Mouse (Mus musculus) embryonic stem cell, embryonic (primary cell): ENCODE results near the gene Glis1.

Experiments used
- CTCF ChIA-PET, 4 experiments: fragments of 300-600 bp in 2 of 4; fragments of 350-600 bp in 2 of 4; sonication (Branson Sonifier 250); formaldehyde crosslinking; loops; one replicate each; lab custom pipeline; 2022; ENCODE audit warnings: inconsistent platforms in 2 of 4; lab: Charles Lee
- POLR2A ChIA-PET, 4 experiments: fragments of 300-600 bp in 2 of 4; fragments of 350-600 bp in 2 of 4; sonication (Branson Sonifier 250); formaldehyde crosslinking; loops; one replicate each; lab custom pipeline; 2022; ENCODE audit warnings: antibody characterized with exemption in 4 of 4, inconsistent platforms in 1 of 4; lab: Charles Lee

Gene Glis1

DNA sequence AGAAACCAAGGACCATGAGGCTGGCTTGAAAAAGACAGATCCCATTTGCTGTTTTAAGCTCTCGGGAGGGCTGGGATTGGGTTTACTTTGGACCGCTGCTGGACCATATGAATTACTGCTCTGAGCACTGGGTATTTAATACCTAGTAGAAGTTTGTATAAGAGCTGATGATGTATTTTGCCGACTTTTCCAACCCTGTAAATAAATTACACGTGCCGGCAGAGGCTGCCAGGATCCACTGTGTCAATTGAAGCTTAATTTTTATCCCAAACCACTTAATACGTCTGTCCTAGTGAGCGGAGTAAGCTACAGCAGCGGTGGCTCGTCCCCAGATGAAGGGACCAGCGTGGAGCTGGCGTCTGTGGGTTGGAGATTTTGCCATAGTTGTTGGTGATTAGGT lies 7.9 kb downstream of the Glis1 start:
- ChIA-PET CTCF (interaction anchor here in 3 of 4 experiments (0.5 to 3.7 kb wide), 6 partner anchors 11 to 1146 kb away, joined by 3 to 15 read pairs (median 4); no protein-coding TSS in a partner anchor), POLR2A (no interaction called here)

DNA sequence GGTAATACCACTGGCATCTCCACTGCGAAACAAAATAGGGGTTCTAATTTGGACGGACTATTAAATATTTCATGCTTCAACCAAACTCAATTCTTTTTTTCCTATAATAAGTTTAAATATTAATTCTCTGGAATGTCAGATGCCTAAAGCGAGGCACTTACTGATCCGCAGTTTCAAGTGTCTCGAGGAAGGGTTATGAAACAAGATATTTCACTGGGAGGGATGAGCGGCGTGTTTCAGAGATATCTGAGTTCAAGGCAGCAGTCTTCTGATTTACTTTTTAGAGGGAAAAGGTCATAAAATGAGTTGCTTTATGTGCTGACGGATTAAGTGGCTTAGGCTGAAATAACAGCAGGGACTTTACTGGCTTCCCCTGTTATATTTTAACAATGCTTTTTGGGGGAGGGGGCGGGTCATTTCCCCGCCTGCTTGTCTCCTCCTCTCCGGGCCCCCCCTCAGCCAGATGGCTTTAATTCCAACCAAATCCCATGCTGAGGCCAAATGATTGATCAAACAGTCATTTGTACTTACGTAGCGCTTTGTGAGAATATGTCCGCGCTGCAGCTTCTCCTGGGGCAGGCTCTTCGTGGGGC lies 8.6 kb downstream of the Glis1 start:
- ChIA-PET POLR2A (interaction anchor here in 2 of 4 experiments (0.6 kb wide), 2 partner anchors 140 to 207 kb away, joined by 3 read pairs; no protein-coding TSS in a partner anchor), CTCF (interaction anchor here (0.5 to 3.7 kb wide), 9 partner anchors 10 to 1145 kb away, joined by 3 to 15 read pairs (median 4); no protein-coding TSS in a partner anchor)

GRCm38 (mm10) chr4:107443621-107444020 lies 9.2 kb downstream of the Glis1 start:
- ChIA-PET CTCF (interaction anchor here (0.6 to 2.4 kb wide), 6 partner anchors 9 to 210 kb away, joined by 3 to 7 read pairs (median 4); no protein-coding TSS in a partner anchor), POLR2A (interaction anchor here in 2 of 4 experiments (0.6 kb wide), 2 partner anchors 140 to 1016 kb away, joined by 3 read pairs; no protein-coding TSS in a partner anchor)

GRCm38 (mm10) chr4:107448481-107448880 lies 14.1 kb downstream of the Glis1 start:
- CTCF ChIA-PET, result interaction anchor here in 2 of 4 experiments (0.5 to 1.5 kb wide), 9 partner anchors 10 to 253 kb away, joined by 3 to 6 read pairs (median 3); no protein-coding TSS in a partner anchor
- POLR2A ChIA-PET, result interaction anchor here in 2 of 4 experiments (0.6 to 0.7 kb wide), 3 partner anchors 8 to 68 kb away, joined by 3 read pairs; no protein-coding TSS in a partner anchor

GRCm38 (mm10) chr4:107449519-107449918 lies 15.1 kb downstream of the Glis1 start:
- POLR2A ChIA-PET, result no interaction called here

DNA sequence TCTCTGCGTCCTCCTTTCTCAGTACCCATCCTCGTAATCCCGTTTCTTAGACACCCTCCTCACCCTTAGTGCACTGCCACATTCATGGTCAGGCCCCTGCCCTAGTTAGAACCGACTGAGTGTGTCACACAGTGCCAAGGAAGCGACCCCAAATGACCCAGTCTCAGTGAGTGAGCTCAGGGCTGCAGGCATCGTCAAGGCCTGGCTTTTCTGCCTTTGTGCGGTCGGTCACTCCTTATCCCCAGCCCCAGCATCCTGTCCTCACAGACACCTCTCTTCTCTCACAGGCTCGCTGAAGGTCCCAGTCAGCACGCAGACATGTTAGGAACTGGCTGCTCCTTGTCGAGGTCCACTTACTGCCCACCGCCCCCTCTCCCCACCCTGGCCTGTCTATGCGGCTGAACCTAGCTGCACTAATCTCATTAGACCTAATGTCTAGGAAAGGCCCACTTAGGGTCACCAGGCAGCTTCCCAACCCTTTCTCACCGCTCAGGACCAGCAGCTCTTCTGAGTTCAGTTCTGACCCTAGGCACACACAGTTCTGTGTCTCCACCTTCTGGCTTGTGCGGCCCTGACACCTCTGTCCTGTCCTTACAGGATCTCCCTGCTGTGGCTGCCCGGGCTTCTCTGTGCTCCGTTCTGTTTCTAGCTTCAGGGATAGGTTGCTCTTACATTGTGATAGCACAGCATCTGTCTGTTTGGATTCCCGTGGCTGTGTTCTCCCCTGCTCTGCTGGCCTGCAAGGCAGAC lies 18.1 kb downstream of the Glis1 start:
- POLR2A ChIA-PET, result interaction anchor here in 2 of 4 experiments (0.8 to 1.6 kb wide), 6 partner anchors 11 to 274 kb away, joined by 3 to 5 read pairs (median 4); partner anchors contain the start of genes Tceanc2 (in 1 of the 2) and Tmem59 (in 1 of the 2)
- CTCF ChIA-PET, result interaction anchor here (0.6 to 3.2 kb wide), 20 partner anchors 8 to 1009 kb away, joined by 3 to 15 read pairs (median 4); partner anchors contain the start of gene Dmrtb1 (in 1 of the 4)

More at GRCm38 (mm10) chr4:107449519-107449918, 15.1 kb downstream of the Glis1 start:
- CTCF ChIA-PET, result interaction anchor here in 1 of 4 experiments (1.5 kb wide), 1 partner anchor 76 kb away, joined by 3 read pairs; no protein-coding TSS in a partner anchor

GRCm38 (mm10) chr4:107453141-107453984 lies 19.0 kb downstream of the Glis1 start:
- POLR2A ChIA-PET, result interaction anchor here in 3 of 4 experiments (0.6 to 1.6 kb wide), 12 partner anchors 10 to 275 kb away, joined by 3 to 6 read pairs (median 4); partner anchors contain the start of genes Tceanc2 (in 1 of the 3) and Tmem59 (in 1 of the 3)
- CTCF ChIA-PET, result interaction anchor here (0.6 to 3.2 kb wide), 62 partner anchors 8 to 1166 kb away, joined by 3 to 15 read pairs (median 4); partner anchors contain the start of genes Dmrtb1 (in 2 of the 4), Cc2d1b (in 1 of the 4), Orc1 (in 1 of the 4) and Prpf38a (in 1 of the 4)

GRCm38 (mm10) chr4:107457602-107458001 lies 23.2 kb downstream of the Glis1 start:
- ChIA-PET POLR2A (no interaction called here), CTCF (interaction anchor here in 1 of 4 experiments (1.4 kb wide), 1 partner anchor 9 kb away, joined by 4 read pairs; no protein-coding TSS in a partner anchor)

GRCm38 (mm10) chr4:107458907-107459306 lies 24.5 kb downstream of the Glis1 start:
- ChIA-PET POLR2A (no interaction called here), CTCF (interaction anchor here in 2 of 4 experiments (0.6 to 1.4 kb wide), 2 partner anchors 10 to 17 kb away, joined by 3 to 4 read pairs; no protein-coding TSS in a partner anchor)

DNA sequence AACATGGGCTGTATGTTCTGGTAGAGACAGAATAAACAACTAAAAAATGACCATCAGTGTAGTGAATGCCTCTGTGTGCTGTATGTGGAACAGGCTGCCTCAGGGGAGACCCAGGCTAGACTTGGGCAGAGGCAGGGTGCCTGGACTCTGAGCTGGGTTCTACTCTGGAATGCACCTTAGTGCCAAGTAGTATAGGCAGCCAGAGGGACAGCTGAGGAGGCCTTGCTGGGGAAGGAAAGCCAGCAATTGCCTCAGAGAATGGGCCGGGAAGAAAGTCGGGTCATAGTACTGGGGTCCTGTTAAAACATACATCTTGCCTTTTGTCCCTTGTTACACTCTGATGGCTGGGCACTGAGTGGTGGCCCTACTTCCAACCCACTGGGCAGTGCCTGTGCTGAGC lies 25.1 kb downstream of the Glis1 start:
- CTCF ChIA-PET, result no interaction called here
- POLR2A ChIA-PET, result no interaction called here

DNA sequence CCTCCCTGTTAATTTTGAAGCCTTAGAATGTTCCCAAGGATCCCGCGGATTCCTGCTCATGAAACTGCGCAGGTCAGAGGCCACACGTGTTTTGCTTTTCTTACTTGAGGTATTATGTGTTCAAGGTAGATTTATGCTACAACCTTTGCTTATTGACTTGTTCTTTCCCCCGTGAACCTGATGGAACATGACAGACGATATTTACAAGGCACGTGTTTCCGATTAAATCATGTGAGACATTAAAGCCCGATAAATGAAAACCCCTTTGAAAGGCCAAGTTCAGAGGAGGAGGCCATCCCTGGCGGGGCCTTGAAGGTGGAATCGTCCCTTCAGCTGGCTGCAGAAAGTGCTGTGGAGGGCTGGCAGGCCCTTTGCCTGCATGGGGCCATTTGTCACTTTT lies 26.1 kb downstream of the Glis1 start:
- ChIA-PET POLR2A (no interaction called here), CTCF (no interaction called here)

DNA sequence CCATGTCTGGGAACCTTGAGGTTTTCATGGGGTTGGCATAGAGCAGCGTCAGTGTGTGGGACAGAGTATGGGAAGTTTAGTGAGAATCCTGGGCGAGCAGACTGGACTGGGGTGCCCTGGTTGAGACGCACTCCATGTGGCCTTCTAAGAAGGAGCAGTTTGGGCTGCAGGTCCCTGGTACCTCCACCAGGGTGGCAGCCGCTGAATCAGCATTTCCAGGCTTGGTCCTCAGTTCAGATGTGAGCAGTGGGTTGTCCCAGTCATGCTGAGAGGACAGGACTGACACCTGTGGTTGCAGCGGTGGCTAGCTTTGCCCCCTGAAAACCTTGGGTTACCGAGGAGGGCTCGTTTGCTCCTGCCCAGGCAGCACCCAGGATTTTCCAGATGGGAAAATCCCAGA lies 33.4 kb downstream of the Glis1 start:
- ChIA-PET CTCF (interaction anchor here in 3 of 4 experiments (0.7 to 3.2 kb wide), 4 partner anchors 8 to 377 kb away, joined by 3 to 9 read pairs (median 4); no protein-coding TSS in a partner anchor), POLR2A (no interaction called here)

DNA sequence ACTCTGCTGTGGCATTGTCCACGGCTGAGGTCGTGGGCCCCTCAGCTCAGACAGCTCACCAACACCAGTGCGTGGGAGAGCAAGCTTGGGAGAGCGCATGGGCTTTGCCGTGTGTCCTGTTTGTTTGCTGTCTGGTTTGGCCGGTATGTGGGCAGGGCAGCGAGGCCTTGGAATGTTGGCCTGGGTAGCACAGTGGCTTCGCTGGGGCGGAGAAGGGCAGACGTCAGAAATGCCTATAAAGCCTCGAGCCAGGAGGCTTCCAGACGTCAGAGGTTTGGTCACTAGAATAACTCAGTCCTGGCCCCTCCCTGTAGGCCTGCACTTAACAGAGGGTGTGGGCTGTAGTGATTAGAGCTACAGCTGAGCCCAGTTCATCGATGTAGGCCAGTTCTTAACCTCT lies 33.9 kb downstream of the Glis1 start:
- CTCF ChIA-PET, result interaction anchor here in 3 of 4 experiments (0.7 to 3.2 kb wide), 3 partner anchors 14 to 377 kb away, joined by 3 to 9 read pairs (median 6); no protein-coding TSS in a partner anchor
- POLR2A ChIA-PET, result no interaction called here

- ChIA-PET CTCF (interaction anchor here in 1 of 4 experiments (3.2 kb wide), 1 partner anchor 15 kb away, joined by 9 read pairs; no protein-coding TSS in a partner anchor), POLR2A (no interaction called here)
These were observed 34.4 kb downstream of the Glis1 start for GRCm38 (mm10) chr4:107468768-107469167.

- POLR2A ChIA-PET, result interaction anchor here in 1 of 4 experiments (0.8 to 0.9 kb wide), 2 partner anchors 12 to 24 kb away, joined by 3 to 4 read pairs; no protein-coding TSS in a partner anchor
- CTCF ChIA-PET, result interaction anchor here (0.6 to 1.5 kb wide), 8 partner anchors 9 to 368 kb away, joined by 3 to 9 read pairs (median 4); no protein-coding TSS in a partner anchor
These were observed 41.9 kb downstream of the Glis1 start for GRCm38 (mm10) chr4:107476266-107476665.

DNA sequence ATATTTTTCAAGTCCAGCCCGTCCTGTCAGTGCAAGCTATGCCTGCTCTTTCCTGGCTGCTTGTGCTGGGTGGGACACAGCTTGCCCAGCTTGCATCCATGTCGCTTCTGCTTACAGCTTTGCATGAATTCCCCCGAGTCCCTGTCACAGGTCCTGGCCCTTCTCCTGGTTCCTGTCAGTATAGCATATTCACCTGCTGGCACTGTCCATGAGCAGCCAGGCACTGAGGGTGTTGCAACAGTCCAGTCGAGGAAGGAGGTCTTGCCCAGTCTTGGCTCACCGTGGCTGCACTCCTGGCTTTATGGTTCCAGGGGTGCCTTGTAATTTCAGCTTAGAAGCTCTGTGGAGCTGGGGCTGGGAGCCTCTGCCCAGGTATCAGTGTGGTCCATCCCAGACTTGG lies 44.6 kb downstream of the Glis1 start:
- POLR2A ChIA-PET, result interaction anchor here in 1 of 4 experiments (0.6 kb wide), 3 partner anchors 38 to 333 kb away, joined by 3 read pairs; no protein-coding TSS in a partner anchor
- CTCF ChIA-PET, result interaction anchor here in 2 of 4 experiments (0.7 to 1.0 kb wide), 2 partner anchors 8 to 25 kb away, joined by 3 to 4 read pairs; no protein-coding TSS in a partner anchor

GRCm38 (mm10) chr4:107482541-107482940 lies 48.1 kb downstream of the Glis1 start:
- POLR2A ChIA-PET, result interaction anchor here in 1 of 4 experiments (0.9 kb wide), 1 partner anchor 16 kb away, joined by 3 read pairs; no protein-coding TSS in a partner anchor
- CTCF ChIA-PET, result interaction anchor here in 2 of 4 experiments (0.6 to 1.1 kb wide), 2 partner anchors 19 to 74 kb away, joined by 3 read pairs; no protein-coding TSS in a partner anchor
